Mouse (Mus musculus): Measurements from ENCODE around the gene Luzp1. TPM values are rescaled to one million over a fixed set of nuclear protein-coding genes. Genes with fewer than 3 reads are reported as not detected.

The Luzp1 gene
- total and polyA plus RNA-seq, 3 experiments: 7.5 to 13.4 TPM; not detected in 1

DNA sequence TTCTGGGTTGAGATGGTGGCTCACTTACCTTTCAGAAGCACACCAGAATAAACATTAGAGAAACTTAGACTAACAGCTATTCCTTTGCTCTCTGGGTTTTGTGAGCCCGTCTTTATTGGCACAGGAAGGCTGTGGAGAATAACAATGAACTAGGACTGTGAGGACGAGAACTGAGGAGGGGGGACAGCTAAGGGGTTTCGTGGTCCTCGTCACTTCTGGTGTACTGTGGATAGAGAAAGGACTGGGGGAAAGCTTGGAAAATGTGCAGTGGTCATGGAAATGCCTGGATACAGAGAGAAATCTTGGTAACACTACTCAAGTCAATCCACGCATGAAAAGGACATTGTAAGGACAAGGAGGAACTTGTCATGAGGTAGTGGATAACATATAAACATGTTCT lies 52.3 kb downstream of the Luzp1 start:
- H3K79me2 ChIP-seq (ENCODE audit: control insufficient read depth, insufficient read depth, low read length, poor library complexity): no peaks in the 10 kb centered on the region; the same call in 1 of the 2 replicates
- no peak for DNase-seq (ENCODE audit: low read depth, low spot score)
- H3K4me3 ChIP-seq (ENCODE audit: control insufficient read depth in 1 of 2, insufficient read depth in 1 of 2, low read depth in 2 of 2, low read length in 2 of 2): no peak overlapping the region
- H3K27ac ChIP-seq (ENCODE audit: control insufficient read depth, low read depth, low read length): no peak overlapping the region
- no peaks in the 10 kb centered on the region for H3K9me3 ChIP-seq (replicated peaks; ENCODE audit: insufficient read depth, low read length)
- H3K27me3 ChIP-seq (ENCODE audit: control insufficient read depth in 1 of 2, insufficient read depth in 2 of 2, low read length in 2 of 2): no peaks in the 10 kb centered on the region
- TF ChIP-seq USF1 (IDR thresholded peaks at IDR 0.05; ENCODE audit: low read depth, low read length): no peak
- no peak for TF ChIP-seq SMC3 (IDR thresholded peaks at IDR 0.05; ENCODE audit: low read depth, low read length)
- TF ChIP-seq TCF12 (IDR thresholded peaks at IDR 0.05; ENCODE audit: low read depth, low read length): no peak
- no peak for TF ChIP-seq CHD2 (IDR thresholded peaks at IDR 0.05; ENCODE audit: low read length)
- no peak for TF ChIP-seq TAL1 (IDR thresholded peaks at IDR 0.05; ENCODE audit: low read length)
- TF ChIP-seq MAZ (IDR thresholded peaks at IDR 0.05; ENCODE audit: low read depth, low read length): no peak
- no peak for TF ChIP-seq NRF1 (IDR thresholded peaks at IDR 0.05; ENCODE audit: insufficient read depth, low read depth, low read length, poor library complexity, severe bottlenecking)
- no peak for TF ChIP-seq MAFK (IDR thresholded peaks at IDR 0.05; ENCODE audit: borderline replicate concordance, low read depth, low read length)
- no peak for TF ChIP-seq NELFE (IDR thresholded peaks at IDR 0.05; ENCODE audit: low read depth, low read length)
- no peak for TF ChIP-seq HCFC1 (IDR thresholded peaks at IDR 0.05; ENCODE audit: low read depth, low read length)
- TF ChIP-seq CTCF (IDR thresholded peaks at IDR 0.05 in 2 of 3, conservative IDR thresholded peaks at IDR 0.05 in 1 of 3; ENCODE audit: control insufficient read depth in 1 of 3, insufficient read depth in 1 of 3, low read depth in 2 of 3, low read length in 3 of 3, poor library complexity in 1 of 3, severe bottlenecking in 1 of 3): no peak
- H3K9ac ChIP-seq (ENCODE audit: control insufficient read depth, low read depth, low read length, poor library complexity, severe bottlenecking): no peak overlapping the region
- H3K4me1 ChIP-seq (ENCODE audit: control insufficient read depth in 1 of 2, insufficient read depth in 2 of 2, low read length in 2 of 2): peaks cover 13 to 19% of the 10 kb centered on the region in 2 experiments
- peaks cover 0 to 41% of the 10 kb centered on the region in 2 experiments; a peak in 2 of 4 replicates for H3K36me3 ChIP-seq (ENCODE audit: control insufficient read depth in 1 of 2, insufficient read depth in 2 of 2, low read length in 2 of 2)

DNA sequence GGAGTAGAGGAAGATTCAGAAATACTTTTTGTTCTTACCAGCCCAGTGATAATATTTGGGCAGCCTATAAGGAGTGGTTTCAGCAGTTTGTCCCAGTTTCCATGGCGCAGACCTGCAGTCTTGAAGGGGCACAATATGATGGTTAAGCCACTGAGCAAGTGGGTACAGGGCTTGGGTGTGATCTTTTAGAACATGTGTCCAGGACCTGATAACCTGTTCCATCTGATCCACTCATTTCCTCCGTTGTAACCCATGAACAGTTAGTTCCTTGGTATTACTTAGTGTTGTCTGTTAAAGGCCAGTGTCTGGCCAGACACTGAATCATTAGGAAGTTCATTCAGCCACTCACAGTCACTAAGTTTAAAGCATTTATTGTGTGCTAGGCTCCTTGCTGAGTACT lies 54.7 kb downstream of the Luzp1 start:
- Histone ChIP-seq H3K4me3 (ENCODE audit: control insufficient read depth in 1 of 2, insufficient read depth in 1 of 2, low read depth in 2 of 2, low read length in 2 of 2) (no peak overlapping the region), H3K27me3 (ENCODE audit: control insufficient read depth in 1 of 2, insufficient read depth in 2 of 2, low read length in 2 of 2) (no peaks in the 10 kb centered on the region), H3K79me2 (ENCODE audit: control insufficient read depth, insufficient read depth, low read length, poor library complexity) (no peaks in the 10 kb centered on the region; the same call in 1 of the 2 replicates), H3K9me3 (replicated peaks; ENCODE audit: insufficient read depth, low read length) (no peaks in the 10 kb centered on the region), H3K27ac (ENCODE audit: control insufficient read depth, low read depth, low read length) (no peak overlapping the region), H3K4me1 (ENCODE audit: control insufficient read depth in 1 of 2, insufficient read depth in 2 of 2, low read length in 2 of 2) (peaks cover 8 to 11% of the 10 kb centered on the region in 2 experiments), H3K9ac (ENCODE audit: control insufficient read depth, low read depth, low read length, poor library complexity, severe bottlenecking) (no peak overlapping the region), H3K36me3 (ENCODE audit: control insufficient read depth in 1 of 2, insufficient read depth in 2 of 2, low read length in 2 of 2) (peaks cover 0 to 27% of the 10 kb centered on the region in 2 experiments; a peak in 3 of 4 replicates)
- DNase-seq (ENCODE audit: low read depth, low spot score): peak; percentile 30
- 0 out of 2 replicates have a peak, but pooled peaks have one; percentile 16 for TF ChIP-seq TAL1 (IDR thresholded peaks at IDR 0.05; ENCODE audit: low read length)
- TF ChIP-seq MAFK (IDR thresholded peaks at IDR 0.05; ENCODE audit: borderline replicate concordance, low read depth, low read length): no peak

DNA sequence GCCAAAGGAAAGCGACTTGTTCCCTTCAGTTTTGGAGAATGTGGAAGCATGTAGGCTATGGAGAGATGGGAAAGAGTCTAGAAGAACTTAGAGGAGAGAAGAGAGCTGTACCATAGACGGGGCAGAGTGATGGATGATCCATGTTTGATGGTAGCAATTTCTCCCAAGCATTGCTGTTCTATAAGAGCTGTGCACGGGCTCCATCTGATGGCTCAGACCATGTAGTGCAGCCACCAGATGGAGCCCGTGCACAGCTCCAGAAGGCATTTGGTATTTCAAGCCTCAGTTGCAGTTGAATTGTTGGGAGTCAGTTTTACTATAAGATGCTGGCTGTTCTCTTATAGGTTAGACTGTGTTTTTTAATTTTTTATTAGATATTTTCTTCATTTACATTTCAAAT lies 56.9 kb downstream of the Luzp1 start:
- peak; percentile 57 for DNase-seq (ENCODE audit: low read depth, low spot score)
- H3K27ac ChIP-seq (ENCODE audit: control insufficient read depth, low read depth, low read length): no peak overlapping the region

More for the DNA sequence above, 56.9 kb downstream of the Luzp1 start:
- peaks cover 4 to 7% of the 10 kb centered on the region in 2 experiments; a peak in 3 of 4 replicates for H3K4me1 ChIP-seq (ENCODE audit: control insufficient read depth in 1 of 2, insufficient read depth in 2 of 2, low read length in 2 of 2)
- H3K4me3 ChIP-seq (ENCODE audit: control insufficient read depth in 1 of 2, insufficient read depth in 1 of 2, low read depth in 2 of 2, low read length in 2 of 2): no peak overlapping the region
- TF ChIP-seq RAD21 (IDR thresholded peaks at IDR 0.05; ENCODE audit: low read depth, low read length) (peak; percentile 78), ZC3H11A (IDR thresholded peaks at IDR 0.05; ENCODE audit: low read depth, low read length) (peak; percentile 67), CTCF (IDR thresholded peaks at IDR 0.05 in 2 of 3, conservative IDR thresholded peaks at IDR 0.05 in 1 of 3; ENCODE audit: control insufficient read depth in 1 of 3, insufficient read depth in 1 of 3, low read depth in 2 of 3, low read length in 3 of 3, poor library complexity in 1 of 3, severe bottlenecking in 1 of 3) (peak; percentile 55 to 84 (median 70)), MYC (IDR thresholded peaks at IDR 0.05; ENCODE audit: low read depth, low read length) (no peak), CHD2 (IDR thresholded peaks at IDR 0.05; ENCODE audit: low read length) (no peak), SMC3 (IDR thresholded peaks at IDR 0.05; ENCODE audit: low read depth, low read length) (peak; percentile 76)
- no peaks in the 10 kb centered on the region for H3K9me3 ChIP-seq (replicated peaks; ENCODE audit: insufficient read depth, low read length)
- no peak overlapping the region for H3K9ac ChIP-seq (ENCODE audit: control insufficient read depth, low read depth, low read length, poor library complexity, severe bottlenecking)
- H3K27me3 ChIP-seq (ENCODE audit: control insufficient read depth in 1 of 2, insufficient read depth in 2 of 2, low read length in 2 of 2): no peaks in the 10 kb centered on the region
- no peaks in the 10 kb centered on the region; the same call in 1 of the 2 replicates for H3K79me2 ChIP-seq (ENCODE audit: control insufficient read depth, insufficient read depth, low read length, poor library complexity)
- peaks cover 0 to 18% of the 10 kb centered on the region in 2 experiments; a peak in 3 of 4 replicates for H3K36me3 ChIP-seq (ENCODE audit: control insufficient read depth in 1 of 2, insufficient read depth in 2 of 2, low read length in 2 of 2)

Measured in MEL (cell line).